20 mouse cellular contexts compared by ENCODE assay signal in the genomic region with DNA sequence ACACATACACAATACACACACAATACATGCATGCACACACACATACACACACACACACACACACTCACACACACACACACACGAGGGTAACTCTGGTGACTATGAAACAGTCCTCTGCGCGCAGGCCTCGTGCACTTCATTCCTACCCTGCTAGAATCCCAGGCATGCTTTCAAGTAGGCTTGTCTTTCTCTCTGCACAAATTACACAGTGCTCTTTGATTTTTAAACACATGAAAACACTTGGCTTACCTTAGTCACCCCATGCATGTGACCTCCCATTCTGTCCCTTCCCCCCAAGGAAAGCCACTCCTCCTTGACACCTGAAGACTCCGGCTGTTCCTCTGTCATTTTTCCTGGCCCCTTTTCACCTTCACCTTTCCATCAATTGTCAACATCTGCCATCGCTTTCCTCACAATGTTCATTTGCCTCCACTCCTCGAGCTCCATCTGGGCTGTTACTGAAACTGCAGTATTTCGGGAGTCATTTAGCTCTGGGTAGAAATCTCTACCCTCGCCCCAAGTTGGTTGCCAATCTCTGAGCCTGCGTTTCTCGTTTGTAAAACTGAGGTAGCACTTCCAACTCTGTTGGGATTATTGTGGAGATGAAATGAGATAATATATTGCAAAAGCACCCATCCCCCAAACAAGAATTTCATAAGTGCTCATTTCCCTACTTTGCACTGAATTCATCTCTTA.
A peak's percentile ranks its signal among the peaks of the same experiment; 100 is the strongest.
DNase-seq lines count a peak whose midpoint lies in the region; ATAC-seq and TF ChIP-seq lines count a peak whose summit lies in the region.
"Had no signal": no experiment of that assay in that cellular context is flagged by ENCODE, and none has a peak within 500 bp of the region (broad histone marks: within the 10 kb centered on the region; RNA-seq: fewer than 3 reads in every experiment).

No protein-coding gene starts in this region.

- peak overlapping the region; percentile 25; the same call in 1 of the 2 replicates for H3K27ac ChIP-seq in layer of hippocampus, adult 2 months
- H3K27ac ChIP-seq in lung, embryonic 16.5 days (ENCODE audit: low read length), result no peak overlapping the region
- H3K27ac ChIP-seq: embryonic facial prominence, embryonic 15.5 days; gastrocnemius, adult 2 months; hindbrain, embryonic 12.5 days; kidney, postnatal 0 days; limb, embryonic 15.5 days; midbrain, embryonic 15.5 days had no signal

- no peaks in the 10 kb centered on the region for H3K4me1 ChIP-seq in lung, embryonic 16.5 days (replicated peaks; ENCODE audit: control insufficient read depth, insufficient read depth, low read length)
- H3K4me1 ChIP-seq: embryonic facial prominence, embryonic 15.5 days; hindbrain, embryonic 12.5 days; limb, embryonic 15.5 days; midbrain, embryonic 15.5 days had no signal

- ATAC-seq in lung, embryonic 16.5 days (ENCODE audit: low read depth), result peak; percentile 59
- ATAC-seq in monocyte, adult 5-6 weeks (replicated peaks; ENCODE audit: insufficient number of reproducible peaks, low FRiP score, low TSS enrichment, poor library complexity, severe bottlenecking), result no peak
- ATAC-seq: midbrain, embryonic 15.5 days had no signal

- no peaks in the 10 kb centered on the region for H3K27me3 ChIP-seq in lung, embryonic 16.5 days (ENCODE audit: control insufficient read depth, insufficient read depth, low read depth, low read length)
- H3K27me3 ChIP-seq: embryonic facial prominence, embryonic 15.5 days; hindbrain, embryonic 12.5 days; limb, embryonic 15.5 days; midbrain, embryonic 15.5 days had no signal

- no peak for DNase-seq in layer of hippocampus, adult 2 months (ENCODE audit: low spot score in 2 of 2)
- no peak for DNase-seq in layer of hippocampus, adult 8-10 months (ENCODE audit: low spot score in 2 of 2)
- peak; percentile 43 to 71 for DNase-seq in right cerebral cortex, postnatal 10 days (ENCODE audit: low spot score in 2 of 2)
- DNase-seq in right cerebral cortex, postnatal 36 days (ENCODE audit: low spot score in 2 of 2), result no peak
- no peak for DNase-seq in kidney, postnatal 36 days
- DNase-seq: adrenal gland, adult 2 months; cerebellum, postnatal 10 days; gastrocnemius, adult 2 months; heart, postnatal 10 days; kidney, adult 18-20 months; spleen, adult 18-20 months; thymus, postnatal 4 days had no signal

- H3K4me3 ChIP-seq in layer of hippocampus, adult 2 months, result no peak overlapping the region
- no peak overlapping the region for H3K4me3 ChIP-seq in lung, embryonic 16.5 days (ENCODE audit: low read length)
- H3K4me3 ChIP-seq: embryonic facial prominence, embryonic 15.5 days; gastrocnemius, adult 2 months; hindbrain, embryonic 12.5 days; limb, embryonic 15.5 days; midbrain, embryonic 15.5 days had no signal

- no peak for TF ChIP-seq CTCF in layer of hippocampus, adult 2 months (conservative IDR thresholded peaks at IDR 0.05)

- H3K9me3 ChIP-seq in lung, embryonic 16.5 days (ENCODE audit: control insufficient read depth, low read length), result no peaks in the 10 kb centered on the region
- H3K9me3 ChIP-seq: embryonic facial prominence, embryonic 15.5 days; hindbrain, embryonic 12.5 days; limb, embryonic 15.5 days; midbrain, embryonic 15.5 days had no signal

- no peak overlapping the region for H3K9ac ChIP-seq in lung, embryonic 16.5 days (ENCODE audit: low read length)
- H3K9ac ChIP-seq: embryonic facial prominence, embryonic 15.5 days; hindbrain, embryonic 12.5 days; limb, embryonic 15.5 days; midbrain, embryonic 15.5 days had no signal

- no peak overlapping the region for H3K4me2 ChIP-seq in lung, embryonic 16.5 days (ENCODE audit: low read depth, low read length)
- H3K4me2 ChIP-seq: embryonic facial prominence, embryonic 15.5 days; heart, embryonic 11.5 days; hindbrain, embryonic 12.5 days; limb, embryonic 15.5 days; midbrain, embryonic 15.5 days had no signal

- WGBS in lung, embryonic 16.5 days, result 52% methylated on average over 11 of the region's 11 CpGs

- no peaks in the 10 kb centered on the region for H3K36me3 ChIP-seq in lung, embryonic 16.5 days (ENCODE audit: control insufficient read depth, insufficient read depth, low read length)
- H3K36me3 ChIP-seq: embryonic facial prominence, embryonic 15.5 days; hindbrain, embryonic 12.5 days; limb, embryonic 15.5 days; midbrain, embryonic 15.5 days had no signal

Comparison
In these comparisons a context has a peak if more than half of its experiments do, and no peak if none do; other contexts are left out.
1. DNase-seq: peak in right cerebral cortex, postnatal 10 days (2 of 2); none in layer of hippocampus, adult 2 months (0 of 2), layer of hippocampus, adult 8-10 months (0 of 2), right cerebral cortex, postnatal 36 days (0 of 2) and kidney, postnatal 36 days (0 of 2).